Mouse (Mus musculus) forebrain, embryonic 13.5 days (tissue): ENCODE measurements around the gene Btbd35f2. TPM values are rescaled to one million over a fixed set of nuclear protein-coding genes. Genes with fewer than 3 reads are reported as not detected.
"Not testable (repeated sequence)": the region's sequence is repeated elsewhere in the genome, so short reads cannot be mapped to it uniquely, and the experiment has no call there.

Experiments used
- ATAC-seq: fragments of 200-750 bp; cut with Nextera tagmentation; 2 replicates; pipeline ENCODE4 v1.8.0; 2017
- H3K27ac ChIP-seq: fragments of 300-500 bp; sonication (generic); 2 replicates; pipeline ENCODE4 v1.5.1; 2015; ENCODE audit warnings: inconsistent platforms, mild to moderate bottlenecking, moderate library complexity
- H3K27me3 ChIP-seq: fragments of 300-500 bp; sonication (generic); 2 replicates; pipeline ENCODE4 v1.6.1; 2015; ENCODE audit warnings: mild to moderate bottlenecking, inconsistent platforms
- H3K36me3 ChIP-seq: fragments of 300-500 bp; sonication (generic); 2 replicates; pipeline ENCODE4 v1.6.1; 2015; ENCODE audit warnings: mild to moderate bottlenecking, inconsistent platforms; ENCODE audit not compliant: poor library complexity, severe bottlenecking
- H3K4me1 ChIP-seq: fragments of 300-500 bp; sonication (generic); 2 replicates; pipeline ENCODE4 v1.6.1; 2015; ENCODE audit warnings: inconsistent platforms
- H3K4me2 ChIP-seq: fragments of 300-500 bp; sonication (generic); 2 replicates; pipeline ENCODE4 v1.6.1; 2015; ENCODE audit warnings: inconsistent platforms, mild to moderate bottlenecking, moderate library complexity
- H3K4me3 ChIP-seq: fragments of 300-500 bp; sonication (generic); 2 replicates; pipeline ENCODE4 v1.5.1; 2015; ENCODE audit warnings: mild to moderate bottlenecking, inconsistent platforms
- H3K9ac ChIP-seq: fragments of 300-500 bp; sonication (generic); 2 replicates; pipeline ENCODE4 v1.6.1; 2015; ENCODE audit warnings: mild to moderate bottlenecking, inconsistent platforms
- H3K9me3 ChIP-seq: fragments of 300-500 bp; sonication (generic); replicated peaks from 2 replicates; pipeline ENCODE4 v1.6.1; 2016; ENCODE audit warnings: inconsistent platforms
- WGBS: fragments of 180-500 bp; shearing (Covaris S2); methylation state at CpG from one replicate; pipeline ENCODE4 v1.1.7; 2015; 5-methylcytosine and 5-hydroxymethylcytosine counted together
- polyA plus RNA-seq: library from polyadenylated mRNA; unstranded; fragments of >200 nt; fragmentation: Nextera tagmentation; extraction: Ambion mirVana; gene quantifications from 2 replicates; pipeline ENCODE4 v1.2.1, GENCODE M21; 2015

The Btbd35f2 gene
- polyA plus RNA-seq = not detected in 2 replicates

DNA sequence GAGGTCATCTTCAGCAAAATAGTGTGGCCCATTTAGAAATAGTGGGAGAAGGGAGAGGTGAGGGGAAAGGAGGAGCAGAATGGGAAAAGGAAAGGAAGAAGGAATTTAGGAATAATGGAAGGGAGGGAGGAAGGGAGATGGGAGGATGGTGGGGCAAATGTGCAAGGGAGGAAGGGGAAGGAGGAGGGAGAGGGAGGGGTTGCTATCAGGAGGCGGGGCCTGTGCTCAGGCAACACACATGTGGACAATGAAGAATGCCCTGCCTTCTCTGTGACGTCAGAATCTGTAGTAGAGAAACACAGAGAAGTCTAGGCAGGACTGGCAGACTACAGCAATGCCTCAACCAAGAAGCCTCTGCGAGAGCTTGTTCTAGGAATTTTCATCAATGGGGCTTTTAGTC, at the start of gene Btbd35f2:
Btbd35f2 (plus strand) TSS at position 301 of the 400 bp plus-strand sequence.
- not testable (repeated sequence) for ATAC-seq, H3K9ac ChIP-seq
- WGBS = no CpG with 5 or more reads among the region's 3 CpGs

More for the DNA sequence above, at the start of gene Btbd35f2:
- not testable (repeated sequence) for H3K4me3 ChIP-seq, H3K27me3 ChIP-seq, H3K4me2 ChIP-seq, H3K27ac ChIP-seq, H3K9me3 ChIP-seq, H3K36me3 ChIP-seq, H3K4me1 ChIP-seq

Other genes starting within 250 kb of the Btbd35f2 start
- not detected in 2 replicates for gene Btbd35f22, start 230.6 kb upstream of the Btbd35f2 start, polyA plus RNA-seq